Mouse (Mus musculus) heart, postnatal 36 days (tissue): ENCODE measurements around the gene Ddr2. TPM values are rescaled to one million over a fixed set of nuclear protein-coding genes. Genes with fewer than 3 reads are reported as not detected.

Experiments used
- DNase-seq, 2 experiments: peaks; one replicate each; pipeline ENCODE4 v3.0.0; 2021 to 2022
- intact Hi-C: fragments of 180-260 bp; cut with DNase I; formaldehyde crosslinking; loops from one replicate; pipeline ENCODE4 v1.15.1; 2025
- total RNA-seq, 2 experiments: library from RNA; stranded (reverse); gene quantifications; 2 replicates each; pipeline ENCODE4 v1.2.3; 2021

Ddr2 gene
- 10 to 100 TPM; 21.0 to 24.2 TPM for total RNA-seq

GRCm38 (mm10) chr1:170110516-170111332 is at the start of gene Ddr2:
Gene Ddr2, minus strand, starts transcription at chr1:170110762.
- intact Hi-C loops = loop anchor here (5.0 kb wide), 1 partner anchor 98 kb away; no protein-coding TSS in a partner anchor
- peak; percentile 63 to 68 for DNase-seq

GRCm38 (mm10) chr1:170159707-170160106 is 49.1 kb upstream of the Ddr2 start:
- intact Hi-C loops = no loop called here
- DNase-seq = no peak

DNA sequence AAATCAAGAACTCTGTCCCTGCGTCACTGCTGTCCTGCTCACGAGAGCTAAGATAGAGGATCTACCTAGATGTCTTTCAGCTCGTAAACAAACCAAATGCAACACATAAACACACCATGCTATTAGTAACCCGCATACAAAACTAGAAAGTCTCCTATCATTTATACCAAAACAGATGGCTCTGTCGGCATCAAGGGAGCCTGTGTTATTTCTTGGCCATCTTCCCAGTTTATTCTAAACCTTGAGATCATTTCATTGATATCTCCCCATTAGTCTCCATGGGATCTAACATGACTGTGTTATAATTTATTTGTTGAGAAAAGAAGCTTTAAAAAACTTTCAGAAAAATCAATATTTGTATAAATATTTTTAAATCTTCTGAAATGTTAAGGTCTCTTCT is 45.2 kb upstream of the Ddr2 start:
- DNase-seq = no peak
- intact Hi-C loops = no loop called here

DNA sequence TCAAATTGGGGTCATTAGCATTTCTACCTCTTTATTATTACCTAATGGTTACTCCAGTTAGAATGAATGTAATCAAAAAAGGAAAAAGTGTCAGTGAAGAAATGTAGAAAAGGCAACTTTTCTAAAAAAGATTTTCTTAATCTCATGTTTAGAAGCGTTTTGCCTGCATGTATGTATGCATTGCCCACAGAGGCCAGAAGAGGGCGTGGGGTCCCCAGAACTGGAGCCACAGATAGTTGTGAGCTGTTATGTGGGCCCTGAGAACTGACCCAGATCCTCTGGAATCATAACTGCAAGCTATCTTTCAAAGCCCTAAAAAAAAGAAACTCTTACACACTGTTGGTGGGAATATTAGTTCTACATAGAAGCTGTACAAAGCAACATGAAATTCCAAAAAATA is 44.7 kb upstream of the Ddr2 start:
- intact Hi-C loops = no loop called here
- no peak for DNase-seq

GRCm38 (mm10) chr1:170153986-170154385 is 43.4 kb upstream of the Ddr2 start:
- no peak for DNase-seq
- intact Hi-C loops = loop anchor here (5.0 kb wide), 1 partner anchor 48 kb away; no protein-coding TSS in a partner anchor

- intact Hi-C loops = loop anchor here (5.0 kb wide), 1 partner anchor 50 kb away; no protein-coding TSS in a partner anchor
- DNase-seq = no peak
Observed at GRCm38 (mm10) chr1:170152552-170152951, 42.0 kb upstream of the Ddr2 start.

DNA sequence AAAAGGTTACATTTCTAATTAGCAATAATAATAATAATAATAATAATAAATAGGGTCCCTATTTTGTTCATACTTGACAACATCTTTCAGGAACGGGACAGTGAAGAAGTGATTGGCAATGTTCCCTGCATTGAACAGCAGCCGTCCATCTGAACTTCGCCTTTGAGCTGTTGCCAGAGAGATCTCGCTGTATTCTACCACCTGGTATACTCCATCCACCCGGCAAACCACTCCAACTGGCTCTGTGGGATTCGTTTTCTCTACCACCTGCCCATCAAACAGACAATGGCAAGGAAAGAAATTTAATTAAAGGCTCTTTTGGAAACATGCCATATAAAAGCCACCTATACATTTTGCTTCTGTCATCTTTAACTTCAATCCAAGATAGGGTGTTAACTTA is 40.3 kb upstream of the Ddr2 start:
- no peak for DNase-seq
- intact Hi-C loops = loop anchor here (5.0 kb wide), 1 partner anchor 51 kb away; no protein-coding TSS in a partner anchor

- intact Hi-C loops = loop anchor here (5.0 kb wide), 1 partner anchor 53 kb away; no protein-coding TSS in a partner anchor
- no peak for DNase-seq
Observed at GRCm38 (mm10) chr1:170149756-170150155, 39.2 kb upstream of the Ddr2 start.

- intact Hi-C loops = no loop called here
- DNase-seq = no peak
Observed at GRCm38 (mm10) chr1:170148536-170148935, 38.0 kb upstream of the Ddr2 start.

- intact Hi-C loops = no loop called here
- no peak for DNase-seq
Observed at GRCm38 (mm10) chr1:170147651-170148448, 37.3 kb upstream of the Ddr2 start.

GRCm38 (mm10) chr1:170145606-170146005 is 35.0 kb upstream of the Ddr2 start:
- DNase-seq = no peak
- intact Hi-C loops = no loop called here

- DNase-seq = no peak
- intact Hi-C loops = no loop called here
Observed at GRCm38 (mm10) chr1:170142256-170142871, 31.8 kb upstream of the Ddr2 start.

- DNase-seq = no peak
- intact Hi-C loops = no loop called here
Observed at GRCm38 (mm10) chr1:170141626-170142025, 31.1 kb upstream of the Ddr2 start.

- peak; percentile 68 to 74 for DNase-seq
- intact Hi-C loops = loop anchor here (1.0 to 5.0 kb wide), 6 partner anchors 39 to 609 kb away; partner anchors contain the start of gene Hsd17b7
Observed at GRCm38 (mm10) chr1:170136351-170137009, 25.9 kb upstream of the Ddr2 start.

- intact Hi-C loops = no loop called here
- DNase-seq = no peak
Observed at GRCm38 (mm10) chr1:170134264-170134663, 23.7 kb upstream of the Ddr2 start.

DNA sequence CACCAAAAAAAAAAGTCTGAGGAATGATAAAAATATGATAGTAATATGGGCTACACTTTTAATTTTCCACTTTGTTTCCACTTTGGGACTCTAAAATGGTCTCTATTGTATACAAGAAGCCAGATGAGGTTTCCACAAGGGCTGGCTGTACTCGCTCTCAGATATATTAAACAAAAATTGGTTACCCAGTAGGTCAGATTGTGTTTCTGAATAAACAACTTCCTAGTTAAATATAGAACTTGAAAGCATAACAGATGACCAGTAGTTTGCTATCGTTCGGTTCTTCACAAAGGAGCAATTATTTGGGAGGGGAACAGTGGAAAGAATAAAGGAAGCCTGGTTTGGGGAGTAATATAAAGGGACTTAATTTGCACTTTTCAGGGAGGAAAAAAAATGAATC is 20.4 kb upstream of the Ddr2 start:
- DNase-seq = no peak
- intact Hi-C loops = no loop called here

- no peak for DNase-seq
- intact Hi-C loops = no loop called here
Observed at GRCm38 (mm10) chr1:170124644-170125043, 14.1 kb upstream of the Ddr2 start.

DNA sequence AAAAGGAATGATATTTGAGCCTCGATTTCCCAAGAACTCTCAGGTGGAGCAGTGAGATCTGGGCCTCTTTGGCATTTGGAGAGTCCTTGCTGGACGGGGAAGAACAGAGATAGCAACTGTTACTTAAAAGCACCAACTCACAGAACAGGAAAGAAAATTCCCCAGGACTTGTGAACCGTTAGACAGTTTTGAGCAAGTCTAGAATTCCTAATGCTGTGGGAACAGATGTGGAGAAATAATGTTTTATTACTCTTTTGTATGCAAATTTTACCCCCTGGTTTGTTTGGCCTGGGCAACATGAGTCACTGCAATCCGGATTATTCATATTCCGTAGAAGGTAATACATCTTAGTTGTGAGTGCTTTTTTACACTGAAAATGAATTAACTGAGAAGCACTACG is 3.1 kb upstream of the Ddr2 start:
- intact Hi-C loops = loop anchor here (5.0 kb wide), 1 partner anchor 101 kb away; no protein-coding TSS in a partner anchor
- DNase-seq = no peak

DNA sequence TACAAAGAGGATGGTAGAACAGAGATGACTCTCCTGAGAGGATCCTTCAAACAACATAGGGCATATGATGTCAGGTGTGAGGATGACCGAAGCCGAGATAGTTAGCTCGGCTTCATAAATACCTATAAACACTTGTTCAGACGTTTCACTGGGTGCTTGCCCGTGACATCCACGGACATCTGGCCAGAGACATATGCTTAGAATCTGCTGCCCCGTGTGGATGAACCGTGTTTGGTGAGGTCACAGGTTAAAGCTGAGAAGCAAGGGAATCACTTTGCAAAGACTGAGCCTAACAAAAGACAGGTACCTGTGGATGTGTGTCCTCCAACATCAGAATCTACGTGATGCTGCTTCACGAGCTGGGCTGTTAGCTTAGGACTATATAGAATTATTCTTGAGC is 1.7 kb upstream of the Ddr2 start:
- no peak for DNase-seq
- intact Hi-C loops = loop anchor here (5.0 kb wide), 1 partner anchor 100 kb away; no protein-coding TSS in a partner anchor

DNA sequence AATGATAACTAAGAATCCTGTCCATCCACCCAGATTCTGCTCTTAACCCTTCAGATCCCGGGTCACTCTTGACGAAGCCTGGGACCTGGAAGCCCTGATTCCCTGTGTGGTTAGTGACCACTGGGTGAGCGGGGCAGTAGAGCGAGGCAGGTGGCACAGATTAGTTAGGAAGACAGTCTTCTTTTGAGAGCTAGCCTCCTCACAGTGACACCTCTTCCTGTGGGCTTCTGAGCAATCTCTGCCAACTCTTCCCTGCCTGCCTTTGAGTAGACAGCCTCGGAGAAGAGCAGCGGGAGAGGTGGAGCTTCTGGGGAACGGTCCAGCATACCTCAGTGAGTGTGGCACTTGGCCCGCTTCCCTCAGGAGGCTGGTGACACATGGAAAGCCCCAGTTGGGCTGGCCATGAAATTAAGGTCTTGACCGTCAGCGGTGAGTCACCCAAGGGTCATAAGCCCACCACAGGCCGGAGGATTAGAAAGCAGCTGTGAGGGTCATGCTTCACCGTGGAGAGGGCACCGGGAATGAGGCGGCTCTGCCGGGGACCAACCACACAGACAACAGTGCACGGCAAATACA is 1.2 kb upstream of the Ddr2 start:
- DNase-seq = no peak
- intact Hi-C loops = loop anchor here (5.0 kb wide), 1 partner anchor 99 kb away; no protein-coding TSS in a partner anchor
